Mouse (Mus musculus) lung, adult 2 months (tissue): ENCODE measurements at regions not wholly inside any gene's neighbourhood (a gene's known extent, or its start where the extent isn't known, plus 50 kb on each side); places are given as distances from the start of the nearest gene placed in this dataset.

Experiments used
- DNase-seq: peaks from one replicate; pipeline ENCODE4 v3.0.0; 2022
- H3K4me1 ChIP-seq: fragments of 200-500 bp; 2 replicates; pipeline ENCODE4 v1.6.1; 2011; ENCODE audit warnings: low read length; ENCODE audit not compliant: control insufficient read depth, insufficient read depth
- H3K4me3 ChIP-seq: fragments of 200-500 bp; replicated peaks from 2 replicates; pipeline ENCODE3; 2011; ENCODE audit warnings: low read depth, mild to moderate bottlenecking, control low read depth, low read length; ENCODE audit errors: extremely low read depth
- CTCF ChIP-seq: fragments of 200-500 bp; IDR thresholded peaks from 2 replicates; pipeline ENCODE4 v1.5.1; 2011; ENCODE audit warnings: mild to moderate bottlenecking, low read length, control low read depth; ENCODE audit not compliant: insufficient read depth
- POLR2A ChIP-seq: fragments of 200-500 bp; IDR thresholded peaks from 2 replicates; pipeline ENCODE4 v1.6.1; 2011; ENCODE audit warnings: low read depth, mild to moderate bottlenecking, control low read depth, low read length, borderline replicate concordance; ENCODE audit errors: extremely low read depth
- WGBS: fragments of 180-500 bp; shearing (Covaris S2); methylation state at CpG from one replicate; pipeline ENCODE4 v1.1.7; 2018; 5-methylcytosine and 5-hydroxymethylcytosine counted together

- Histone ChIP-seq H3K4me1 (no peaks in the 10 kb centered on the region), H3K4me3 (no peak overlapping the region)
- no peak for TF ChIP-seq POLR2A
- no peak for TF ChIP-seq CTCF
- WGBS: 68% methylated on average over 8 of the region's 8 CpGs
- no peak for DNase-seq
Measured at GRCm38 (mm10) chr5:141054991-141055390, 54.6 kb upstream of the Card11 start.

- TF ChIP-seq POLR2A (no peak), CTCF (no peak)
- Histone ChIP-seq H3K4me1 (no peaks in the 10 kb centered on the region), H3K4me3 (no peak overlapping the region)
- 58% methylated on average over 10 of the region's 10 CpGs for WGBS
- DNase-seq: no peak
Measured at GRCm38 (mm10) chr5:141055596-141056343, 55.4 kb upstream of the Card11 start.

GRCm38 (mm10) chr5:141058141-141058540 is 57.8 kb upstream of the Card11 start:
- H3K4me3 ChIP-seq: no peak overlapping the region
- H3K4me1 ChIP-seq: no peaks in the 10 kb centered on the region
- no peak for TF ChIP-seq POLR2A
- TF ChIP-seq CTCF: no peak
- WGBS: 43% methylated on average over 7 of the region's 7 CpGs
- no peak for DNase-seq

GRCm38 (mm10) chr5:141058863-141059262 is 58.5 kb upstream of the Card11 start:
- TF ChIP-seq CTCF (no peak), POLR2A (no peak)
- no peak overlapping the region for H3K4me3 ChIP-seq
- 79% methylated on average over 1 of the region's 1 CpGs for WGBS

GRCm38 (mm10) chr5:141062144-141062543 is 61.8 kb upstream of the Card11 start:
- TF ChIP-seq CTCF (no peak), POLR2A (no peak)
- Histone ChIP-seq H3K4me3 (no peak overlapping the region), H3K4me1 (no peaks in the 10 kb centered on the region)
- DNase-seq: no peak
- WGBS: 31% methylated on average over 4 of the region's 4 CpGs

More at GRCm38 (mm10) chr5:141058863-141059262, 58.5 kb upstream of the Card11 start:
- no peaks in the 10 kb centered on the region for H3K4me1 ChIP-seq
- no peak for DNase-seq

GRCm38 (mm10) chr5:141067561-141067960 is 67.2 kb upstream of the Card11 start:
- DNase-seq: no peak
- TF ChIP-seq POLR2A (no peak), CTCF (peak; percentile 27; the same call in 1 of the 2 replicates)
- Histone ChIP-seq H3K4me1 (no peaks in the 10 kb centered on the region), H3K4me3 (no peak overlapping the region)
- WGBS: 86% methylated on average over 7 of the region's 7 CpGs

GRCm38 (mm10) chr5:141074457-141074856 is 74.1 kb upstream of the Card11 start:
- 70% methylated on average over 3 of the region's 3 CpGs for WGBS
- DNase-seq: no peak
- Histone ChIP-seq H3K4me1 (no peaks in the 10 kb centered on the region), H3K4me3 (no peak overlapping the region)
- TF ChIP-seq CTCF: no peak
- no peak for TF ChIP-seq POLR2A

GRCm38 (mm10) chr5:141076158-141076557 is 75.8 kb upstream of the Card11 start:
- TF ChIP-seq CTCF (no peak), POLR2A (no peak)
- no peak overlapping the region for H3K4me3 ChIP-seq
- no peak for DNase-seq
- H3K4me1 ChIP-seq: no peaks in the 10 kb centered on the region
- 67% methylated on average over 7 of the region's 7 CpGs for WGBS

- DNase-seq: no peak
- WGBS: 67% methylated on average over 2 of the region's 2 CpGs
- no peak for TF ChIP-seq POLR2A
- Histone ChIP-seq H3K4me1 (no peaks in the 10 kb centered on the region), H3K4me3 (no peak overlapping the region)
Measured at GRCm38 (mm10) chr5:141076942-141077341, 76.6 kb upstream of the Card11 start.

- Histone ChIP-seq H3K4me3 (no peak overlapping the region), H3K4me1 (no peaks in the 10 kb centered on the region)
- 66% methylated on average over 5 of the region's 5 CpGs for WGBS
- DNase-seq: no peak
- TF ChIP-seq CTCF (no peak), POLR2A (no peak)
Measured at GRCm38 (mm10) chr5:141080896-141081295, 80.5 kb upstream of the Card11 start.
